Mouse (Mus musculus) layer of hippocampus, postnatal 36 days (tissue): ENCODE data around the gene Olfr382. TPM values are rescaled to one million over a fixed set of nuclear protein-coding genes. Genes with fewer than 3 reads are reported as not detected.
"Not testable (repeated sequence)": the region's sequence is repeated elsewhere in the genome, so short reads cannot be mapped to it uniquely, and the experiment has no call there.

Experiments
- DNase-seq, 2 experiments: peaks; one replicate each; pipeline ENCODE4 v3.0.0; 2022
- total RNA-seq, 2 experiments: library from RNA; stranded (reverse); gene quantifications; 2 replicates each; pipeline ENCODE4 v1.2.3; 2021

Gene Olfr382
- total RNA-seq, result not detected

GRCm38 (mm10) chr11:73517097-73517496 lies at the start of gene Olfr382:
Olfr382 (minus strand) TSS chr11:73517197.
- no peak for DNase-seq

GRCm38 (mm10) chr11:73528971-73529370 lies 12.0 kb upstream of the Olfr382 start:
- not testable (repeated sequence) for DNase-seq

- no peak for DNase-seq
Measured at GRCm38 (mm10) chr11:73491503-73491902, 25.5 kb downstream of the Olfr382 start, which contains the start of gene Olfr381. Olfr381 (minus strand) TSS chr11:73491603.

Other genes with a start within 250 kb of the Olfr382 start
- gene Trpv3, start 249.8 kb downstream of the Olfr382 start, total RNA-seq, result under 1 TPM; 0.25 to 0.38 TPM
- gene Aspa, start 187.6 kb downstream of the Olfr382 start, total RNA-seq, result 10 to 100 TPM; 11.9 to 14.4 TPM
- not detected for gene Gm49340, start 187.5 kb downstream of the Olfr382 start, total RNA-seq
- gene Spata22, start 187.5 kb downstream of the Olfr382 start, total RNA-seq, result not detected
- gene Olfr20, start 166.4 kb downstream of the Olfr382 start, total RNA-seq, result not detected
- gene Olfr376, start 146.0 kb downstream of the Olfr382 start, total RNA-seq, result not detected
- not detected for gene Olfr1, start 117.6 kb downstream of the Olfr382 start, total RNA-seq
- gene Olfr378, start 88.7 kb downstream of the Olfr382 start, total RNA-seq, result not detected
- gene Olfr380, start 59.7 kb downstream of the Olfr382 start, total RNA-seq, result not detected
- not detected for gene Olfr381, start 25.6 kb downstream of the Olfr382 start, total RNA-seq
- gene Olfr385, start 75.8 kb upstream of the Olfr382 start, total RNA-seq, result not detected
- gene Olfr384, start 81.4 kb upstream of the Olfr382 start, total RNA-seq, result not detected
- not detected for gene Zfp735, start 171.6 kb upstream of the Olfr382 start, total RNA-seq